Mouse (Mus musculus) bone marrow, adult 2 months (tissue): ENCODE results near the gene Acer3.

Source experiments
- CTCF ChIP-seq: fragments of 200-500 bp; IDR thresholded peaks from 2 replicates; pipeline ENCODE4 v1.5.1; 2011; ENCODE audit warnings: low read length, control low read depth; ENCODE audit not compliant: control insufficient read depth, insufficient read depth
- POLR2A ChIP-seq: fragments of 200-500 bp; IDR thresholded peaks from 2 replicates; pipeline ENCODE4 v1.6.1; 2011; ENCODE audit warnings: low read depth, mild to moderate bottlenecking, control low read depth, low read length, borderline replicate concordance; ENCODE audit not compliant: control insufficient read depth

- TF ChIP-seq CTCF (no peak), POLR2A (no peak)
These were observed 9.5 kb upstream of the Acer3 start for GRCm38 (mm10) chr7:98330375-98331002.
